ENCODE assay signal across 8 mouse cellular contexts in the genomic region with DNA sequence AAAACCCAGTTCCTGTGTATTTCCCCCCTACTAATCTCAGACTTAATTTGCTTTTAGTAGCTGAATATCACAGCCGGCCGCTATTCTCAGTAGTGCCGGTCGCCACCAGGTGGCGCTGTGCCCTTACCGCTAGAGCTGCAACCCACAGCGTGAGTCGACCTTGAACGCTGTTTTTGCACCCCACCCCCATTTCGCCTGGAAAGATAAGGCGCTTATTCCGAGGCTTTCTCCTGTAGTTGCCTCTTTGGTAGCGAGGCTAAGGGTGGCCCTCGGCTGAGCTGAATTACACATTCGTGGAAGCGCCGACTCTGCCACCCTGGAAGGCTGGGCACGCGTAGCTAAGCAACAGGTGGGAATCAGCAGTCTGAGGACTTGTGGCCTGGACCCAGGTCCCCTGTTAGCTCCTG. TPM values are rescaled to one million over a fixed set of nuclear protein-coding genes. Genes with fewer than 3 reads are reported as not detected.
DNase-seq lines count a peak whose midpoint lies in the region; ATAC-seq and TF ChIP-seq lines count a peak whose summit lies in the region.

No protein-coding gene starts in this region.

- H3K27ac ChIP-seq in brown adipose tissue, adult 24 weeks (replicated peaks; ENCODE audit: low read depth, low read length): peak overlapping the region; percentile 89
- peak overlapping the region; percentile 82 for H3K27ac ChIP-seq in heart, embryonic 16.5 days (ENCODE audit: low read length)
- H3K27ac ChIP-seq in lung, embryonic 16.5 days (ENCODE audit: low read length): no peak overlapping the region

- no peaks in the 10 kb centered on the region; the same call in 1 of the 2 replicates for H3K36me3 ChIP-seq in E14TG2a.4 (ENCODE audit: insufficient read depth, low read length)
- no peaks in the 10 kb centered on the region for H3K36me3 ChIP-seq in erythroblast, embryonic 14.5 days (ENCODE audit: control insufficient read depth)
- H3K36me3 ChIP-seq in heart, embryonic 16.5 days (ENCODE audit: control insufficient read depth, insufficient read depth): no peaks in the 10 kb centered on the region
- H3K36me3 ChIP-seq in lung, embryonic 16.5 days (ENCODE audit: control insufficient read depth, insufficient read depth, low read length): no peaks in the 10 kb centered on the region

- TF ChIP-seq CTCF in E14TG2a.4 (conservative IDR thresholded peaks at IDR 0.05; ENCODE audit: low read length): peak; percentile 53

- peaks cover 59% of the 10 kb centered on the region for H3K9me3 ChIP-seq in E14TG2a.4 (ENCODE audit: low read length)
- H3K9me3 ChIP-seq in erythroblast, embryonic 14.5 days (ENCODE audit: control insufficient read depth, low read length): no peaks in the 10 kb centered on the region
- H3K9me3 ChIP-seq in heart, embryonic 16.5 days (replicated peaks; ENCODE audit: control insufficient read depth, low read length): peaks cover 5% of the 10 kb centered on the region
- no peaks in the 10 kb centered on the region for H3K9me3 ChIP-seq in lung, embryonic 16.5 days (ENCODE audit: control insufficient read depth, low read length)

- H3K4me2 ChIP-seq in heart, embryonic 16.5 days (ENCODE audit: low read depth, low read length): peak overlapping the region; percentile 70
- H3K4me2 ChIP-seq in lung, embryonic 16.5 days (ENCODE audit: low read depth, low read length): peak overlapping the region; percentile 69

- peak; percentile 86 to 90 for DNase-seq in kidney, postnatal 25 days
- peak; percentile 58 for DNase-seq in ovary, postnatal 10 days (ENCODE audit: low spot score)
- peak; percentile 55 to 82 for DNase-seq in thymus, postnatal 10 days (ENCODE audit: low spot score in 2 of 2)

- ATAC-seq in heart, embryonic 16.5 days (replicated peaks; ENCODE audit: extremely low read depth, insufficient read depth, low FRiP score): peak; percentile 80
- ATAC-seq in lung, embryonic 16.5 days (ENCODE audit: low read depth): peak; percentile 87

- peaks cover 9% of the 10 kb centered on the region for H3K4me1 ChIP-seq in E14TG2a.4 (replicated peaks; ENCODE audit: low read depth, low read length)
- H3K4me1 ChIP-seq in brown adipose tissue, adult 24 weeks (ENCODE audit: control insufficient read depth, insufficient read depth, insufficient read length, low read length): peaks cover 2% of the 10 kb centered on the region
- H3K4me1 ChIP-seq in erythroblast, embryonic 14.5 days (ENCODE audit: control insufficient read depth): peaks cover 16% of the 10 kb centered on the region
- H3K4me1 ChIP-seq in heart, embryonic 16.5 days (ENCODE audit: control insufficient read depth, insufficient read depth, low read length): no peaks in the 10 kb centered on the region
- H3K4me1 ChIP-seq in lung, embryonic 16.5 days (replicated peaks; ENCODE audit: control insufficient read depth, insufficient read depth, low read length): no peaks in the 10 kb centered on the region

- H3K27me3 ChIP-seq in E14TG2a.4 (ENCODE audit: insufficient read depth, low read length): no peaks in the 10 kb centered on the region
- peaks cover 15% of the 10 kb centered on the region for H3K27me3 ChIP-seq in erythroblast, embryonic 14.5 days (ENCODE audit: control insufficient read depth)
- no peaks in the 10 kb centered on the region for H3K27me3 ChIP-seq in heart, embryonic 16.5 days (ENCODE audit: control insufficient read depth, insufficient read depth, low read length)
- no peaks in the 10 kb centered on the region; the same call in 1 of the 2 replicates for H3K27me3 ChIP-seq in lung, embryonic 16.5 days (ENCODE audit: control insufficient read depth, insufficient read depth, low read depth, low read length)

- H3K9ac ChIP-seq in heart, embryonic 16.5 days (ENCODE audit: low read length): peak overlapping the region; percentile 74
- H3K9ac ChIP-seq in lung, embryonic 16.5 days (ENCODE audit: low read length): peak overlapping the region; percentile 45; the same call in 1 of the 2 replicates

- H3K4me3 ChIP-seq in E14TG2a.4 (replicated peaks; ENCODE audit: low read length): 0 out of 2 replicates have a peak overlapping the region, but pooled peaks have one; percentile 1
- H3K4me3 ChIP-seq in brown adipose tissue, adult 24 weeks (ENCODE audit: insufficient read depth, low read depth, low read length): peak overlapping the region; percentile 30; the same call in 1 of the 2 replicates
- H3K4me3 ChIP-seq in erythroblast, embryonic 14.5 days (replicated peaks): peak overlapping the region; percentile 56
- H3K4me3 ChIP-seq in heart, embryonic 16.5 days (ENCODE audit: low read length): peak overlapping the region; percentile 39
- H3K4me3 ChIP-seq in lung, embryonic 16.5 days (ENCODE audit: low read length): peak overlapping the region; percentile 38

- WGBS in heart, embryonic 16.5 days: 16% methylated on average over 19 of the region's 19 CpGs
- WGBS in lung, embryonic 16.5 days: 19% methylated on average over 19 of the region's 19 CpGs

RNA-seq across cellular contexts. Expression of a gene that starts 8.9 kb away (rescaled TPM):
- polyA plus RNA-seq in brown adipose tissue, adult 24 weeks (2012; ENCODE audit: insufficient read depth, insufficient read length, missing spikeins): 326 and 453 TPM in 2 replicates
- 21.8 and 26.2 TPM in 2 replicates for polyA plus RNA-seq in erythroblast, embryonic 14.5 days (2012)
- polyA plus RNA-seq in heart, embryonic 16.5 days (2015; fragmentation: Nextera tagmentation; extraction: Ambion mirVana): 203 and 219 TPM in 2 replicates
- polyA plus RNA-seq in lung, embryonic 16.5 days (2015; fragmentation: Nextera tagmentation; extraction: Ambion mirVana): 158 and 164 TPM in 2 replicates

RNA-seq across cellular contexts. Expression of a gene that starts 22.9 kb away (rescaled TPM):
- 2.3 and 2.7 TPM in 2 replicates for polyA plus RNA-seq in brown adipose tissue, adult 24 weeks (2012; ENCODE audit: insufficient read depth, insufficient read length, missing spikeins)
- not detected in 2 replicates for polyA plus RNA-seq in erythroblast, embryonic 14.5 days (2012)
- polyA plus RNA-seq in heart, embryonic 16.5 days (2015; fragmentation: Nextera tagmentation; extraction: Ambion mirVana): 0.13 TPM in 1 of 2 replicates, not detected in the other
- 0.65 and 1.6 TPM in 2 replicates for polyA plus RNA-seq in lung, embryonic 16.5 days (2015; fragmentation: Nextera tagmentation; extraction: Ambion mirVana)

RNA-seq across cellular contexts. Expression of a gene that starts 24.6 kb away (rescaled TPM):
- polyA plus RNA-seq in brown adipose tissue, adult 24 weeks (2012; ENCODE audit: insufficient read depth, insufficient read length, missing spikeins): not detected in 2 replicates
- not detected in 2 replicates for polyA plus RNA-seq in erythroblast, embryonic 14.5 days (2012)
- 1.3 and 3.0 TPM in 2 replicates for polyA plus RNA-seq in heart, embryonic 16.5 days (2015; fragmentation: Nextera tagmentation; extraction: Ambion mirVana)
- 2.2 and 2.3 TPM in 2 replicates for polyA plus RNA-seq in lung, embryonic 16.5 days (2015; fragmentation: Nextera tagmentation; extraction: Ambion mirVana)

RNA-seq across cellular contexts. Expression of a gene that starts 40.5 kb away (rescaled TPM):
- polyA plus RNA-seq in brown adipose tissue, adult 24 weeks (2012; ENCODE audit: insufficient read depth, insufficient read length, missing spikeins): 16.0 and 16.4 TPM in 2 replicates
- 1.2 and 2.4 TPM in 2 replicates for polyA plus RNA-seq in erythroblast, embryonic 14.5 days (2012)
- polyA plus RNA-seq in heart, embryonic 16.5 days (2015; fragmentation: Nextera tagmentation; extraction: Ambion mirVana): 19.4 and 20.9 TPM in 2 replicates
- 19.9 and 22.6 TPM in 2 replicates for polyA plus RNA-seq in lung, embryonic 16.5 days (2015; fragmentation: Nextera tagmentation; extraction: Ambion mirVana)

RNA-seq across cellular contexts. Expression of a gene that starts 48.4 kb away (rescaled TPM):
- polyA plus RNA-seq in brown adipose tissue, adult 24 weeks (2012; ENCODE audit: insufficient read depth, insufficient read length, missing spikeins): 0.63 TPM in 1 of 2 replicates, not detected in the other
- polyA plus RNA-seq in erythroblast, embryonic 14.5 days (2012): 0.01 and 0.02 TPM in 2 replicates
- 2.6 and 3.4 TPM in 2 replicates for polyA plus RNA-seq in heart, embryonic 16.5 days (2015; fragmentation: Nextera tagmentation; extraction: Ambion mirVana)
- polyA plus RNA-seq in lung, embryonic 16.5 days (2015; fragmentation: Nextera tagmentation; extraction: Ambion mirVana): 1.1 and 1.4 TPM in 2 replicates

Comparison
In these comparisons a context has a peak if more than half of its experiments do, and no peak if none do; other contexts are left out.
1. H3K4me3 ChIP-seq: peak in every context shown above with its lines; median percentile 56 in erythroblast, embryonic 14.5 days; 39 in heart, embryonic 16.5 days; 38 in lung, embryonic 16.5 days; 30 in brown adipose tissue, adult 24 weeks; 1 in E14TG2a.4.